8 mouse cellular contexts compared by ENCODE assay signal in the genomic region with DNA sequence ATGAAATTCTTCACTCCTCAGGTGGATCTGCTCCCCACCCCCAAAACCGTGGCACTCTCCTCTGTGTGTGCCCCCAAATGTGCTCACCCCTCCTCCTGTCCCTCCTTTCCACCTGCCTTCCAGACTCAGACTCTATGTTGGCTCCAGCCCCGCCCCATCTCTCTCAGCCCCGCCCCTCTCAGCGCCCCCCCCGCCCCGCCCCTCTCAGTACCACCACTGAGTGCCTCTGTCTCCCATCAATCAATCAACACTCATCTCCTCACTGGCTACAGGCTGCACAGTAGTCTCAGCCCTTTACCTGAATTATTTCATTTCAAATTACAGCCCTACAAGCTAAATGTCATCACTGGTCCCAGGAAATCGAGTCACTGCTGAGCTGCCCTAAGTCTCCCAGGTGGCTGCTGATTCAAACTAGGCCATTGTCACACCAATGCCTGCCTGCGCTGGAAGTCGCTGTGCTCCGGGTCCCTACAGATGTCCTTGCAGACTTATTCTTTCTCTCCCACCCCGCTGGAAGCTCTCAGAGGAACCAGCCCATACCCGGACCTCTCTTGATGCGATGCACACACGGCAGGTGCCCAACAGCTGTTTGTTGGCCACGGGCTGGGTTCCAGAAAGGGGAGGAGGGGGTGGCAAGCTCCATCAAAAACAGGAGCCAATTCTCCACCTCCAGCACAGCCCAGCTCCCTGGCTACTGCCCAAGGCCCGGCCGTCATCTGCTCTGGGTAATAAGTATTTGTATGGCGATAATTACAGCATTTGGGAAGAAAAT. TPM values are rescaled to one million over a fixed set of nuclear protein-coding genes. Genes with fewer than 3 reads are reported as not detected.
DNase-seq lines count a peak whose midpoint lies in the region; ATAC-seq lines count a peak whose summit lies in the region.

No protein-coding gene starts in this region.

- H3K4me3 ChIP-seq in limb, embryonic 10.5 days: peak overlapping the region; percentile 2
- H3K4me3 ChIP-seq in neural tube, embryonic 15.5 days (replicated peaks): peak overlapping the region; percentile 26

- peaks cover 35% of the 10 kb centered on the region for H3K4me1 ChIP-seq in limb, embryonic 10.5 days
- H3K4me1 ChIP-seq in neural tube, embryonic 15.5 days: peaks cover 77% of the 10 kb centered on the region

- H3K9ac ChIP-seq in neural tube, embryonic 15.5 days (replicated peaks): peak overlapping the region; percentile 34

- H3K4me2 ChIP-seq in neural tube, embryonic 15.5 days: peak overlapping the region; percentile 68

- no peak for ATAC-seq in frontal cortex, adult (ENCODE audit: low TSS enrichment)
- peak; percentile 31 for ATAC-seq in neural tube, embryonic 15.5 days (ENCODE audit: low FRiP score)

- DNase-seq in frontal cortex, postnatal 10 days (ENCODE audit: low spot score in 2 of 2): peak; percentile 59 to 70
- DNase-seq in adrenal gland, postnatal 25 days: peak; percentile 22
- peak; percentile 44 to 46 for DNase-seq in frontal cortex, postnatal 36 days (ENCODE audit: low spot score in 2 of 2)
- DNase-seq in limb, embryonic 10.5 days (ENCODE audit: low spot score): peak; percentile 59
- no peak for DNase-seq in urinary bladder, postnatal 14 days (ENCODE audit: low spot score)
- DNase-seq in spleen, postnatal 4 days (ENCODE audit: low spot score in 2 of 2): no peak

- H3K36me3 ChIP-seq in limb, embryonic 10.5 days: no peaks in the 10 kb centered on the region
- no peaks in the 10 kb centered on the region for H3K36me3 ChIP-seq in neural tube, embryonic 15.5 days

- no peak overlapping the region for H3K27ac ChIP-seq in limb, embryonic 10.5 days
- H3K27ac ChIP-seq in neural tube, embryonic 15.5 days (replicated peaks): peak overlapping the region; percentile 74

- 2% methylated on average over 18 of the region's 18 CpGs for WGBS in limb, embryonic 10.5 days
- WGBS in neural tube, embryonic 15.5 days: 4% methylated on average over 18 of the region's 18 CpGs

- peaks cover 100% of the 10 kb centered on the region for H3K27me3 ChIP-seq in limb, embryonic 10.5 days (ENCODE audit: low read depth, poor library complexity, severe bottlenecking)
- no peaks in the 10 kb centered on the region for H3K27me3 ChIP-seq in neural tube, embryonic 15.5 days (replicated peaks)

- H3K9me3 ChIP-seq in limb, embryonic 10.5 days (replicated peaks): no peaks in the 10 kb centered on the region
- no peaks in the 10 kb centered on the region for H3K9me3 ChIP-seq in neural tube, embryonic 15.5 days (replicated peaks)

RNA-seq across cellular contexts. Expression of a gene that starts 5.6 kb away (rescaled TPM):
- 8.5 and 11.1 TPM in 2 replicates for total RNA-seq in adrenal gland, postnatal 25 days (2021)
- 0.97 and 1.1 TPM in 2 replicates for polyA plus RNA-seq in limb, embryonic 10.5 days (2016; fragmentation: Nextera tagmentation; extraction: Ambion mirVana)
- polyA plus RNA-seq in neural tube, embryonic 15.5 days (2015; fragmentation: Nextera tagmentation; extraction: Ambion mirVana): 32.8 and 36.8 TPM in 2 replicates

Comparison
In these comparisons a context has a peak if more than half of its experiments do, and no peak if none do; other contexts are left out.
1. DNase-seq: peak in frontal cortex, postnatal 10 days (2 of 2), adrenal gland, postnatal 25 days (single experiment), frontal cortex, postnatal 36 days (2 of 2) and limb, embryonic 10.5 days (single experiment); none in urinary bladder, postnatal 14 days (single experiment) and spleen, postnatal 4 days (0 of 2).
2. RNA of a gene that starts 5.6 kb away (polyA plus RNA-seq): 32.8 to 36.8 TPM in neural tube, embryonic 15.5 days; 0.97 to 1.1 TPM in limb, embryonic 10.5 days; every median in the first group is over 10 times any median in the second.